Mouse (Mus musculus): ENCODE measurements at regions not wholly inside any gene's neighbourhood (a gene's known extent, or its start where the extent isn't known, plus 50 kb on each side); places are given as distances from the start of the nearest gene placed in this dataset.
A peak's percentile ranks its signal among the peaks of the same experiment; 100 is the strongest.
"Not testable (repeated sequence)": the region's sequence is repeated elsewhere in the genome, so short reads cannot be mapped to it uniquely, and the experiment has no call there.

DNA sequence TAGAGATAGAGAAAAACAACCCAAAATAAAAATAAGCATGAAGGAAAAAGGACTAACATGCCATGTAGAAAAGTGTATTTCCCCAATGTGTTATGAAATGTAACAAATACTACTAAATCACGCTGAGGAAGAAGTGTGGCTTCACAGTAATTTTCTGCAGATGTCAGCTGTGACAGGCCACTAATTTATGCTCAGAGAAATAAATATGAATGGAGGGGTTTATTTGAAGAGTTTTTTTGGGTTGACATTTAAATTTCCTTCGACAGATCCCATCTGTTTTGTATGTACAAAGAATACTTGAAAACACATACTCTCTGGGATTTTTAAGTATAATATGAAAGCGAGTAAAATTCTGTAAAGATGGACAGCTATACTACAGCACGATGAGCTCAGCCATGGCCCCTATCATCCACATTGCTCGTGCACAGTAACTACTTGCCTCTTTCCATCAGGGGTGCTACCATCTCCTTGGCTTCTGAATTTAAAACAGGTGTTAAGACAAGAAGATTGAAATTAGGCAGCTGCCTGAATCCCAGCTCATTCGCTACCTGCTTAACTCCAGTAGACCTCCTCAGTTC, 605.1 kb downstream of the Gm4340 start:
- DNase-seq = no peak

GRCm38 (mm10) chr10:104804849-104805248, 611.0 kb downstream of the Gm4340 start:
- no peak for DNase-seq

GRCm38 (mm10) chr10:104818252-104818651, 624.4 kb downstream of the Gm4340 start:
- no peak for DNase-seq

GRCm38 (mm10) chr10:104851821-104852220, 658.0 kb downstream of the Gm4340 start:
- DNase-seq = no peak

- DNase-seq = no peak
Observed at GRCm38 (mm10) chr10:104853111-104853510, 659.3 kb downstream of the Gm4340 start.

DNA sequence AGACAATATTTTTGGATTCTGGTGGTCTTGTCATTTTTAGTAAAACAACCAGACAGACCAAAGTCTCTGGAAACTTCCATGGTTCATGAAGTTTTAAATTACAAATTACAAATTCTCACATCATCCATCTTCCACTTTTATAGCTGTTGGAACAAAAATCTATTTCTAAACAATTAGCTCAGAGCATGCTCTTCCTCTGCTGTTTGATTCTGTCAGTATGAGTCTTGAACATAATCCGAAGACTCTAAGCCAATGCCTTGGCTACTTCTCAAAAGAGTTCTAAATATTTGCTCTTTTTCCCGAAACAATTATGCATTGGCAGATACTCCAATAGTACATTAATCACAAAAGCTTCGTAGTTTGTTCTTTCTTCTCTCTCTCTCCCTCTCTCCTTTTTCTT, 684.4 kb downstream of the Gm4340 start:
- DNase-seq = no peak

DNA sequence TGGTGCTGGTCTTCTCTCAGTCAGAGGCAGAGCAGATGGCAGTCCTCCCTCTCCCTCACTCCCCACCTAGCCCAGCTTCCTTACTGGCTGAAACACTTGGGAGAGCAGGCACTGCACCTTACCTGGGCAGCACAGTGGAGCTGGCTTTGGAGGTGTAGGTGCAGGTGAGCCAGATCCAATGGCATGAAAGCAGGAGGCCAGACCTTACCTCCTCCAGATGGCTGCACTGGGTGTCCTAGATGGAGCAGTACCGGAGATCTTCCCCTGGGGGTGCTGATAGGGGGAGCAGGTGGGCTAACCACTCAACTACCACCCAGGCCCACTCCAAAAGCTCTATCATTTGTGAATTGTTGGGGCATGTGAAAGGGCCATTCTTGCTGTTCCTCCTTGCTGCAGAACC, 660.0 kb downstream of the Tmtc2 start:
- no peak for DNase-seq

- peak; percentile 67 for DNase-seq
Observed at GRCm38 (mm10) chr10:104915521-104915920, 658.7 kb downstream of the Tmtc2 start.

GRCm38 (mm10) chr10:104936660-104937059, 637.6 kb downstream of the Tmtc2 start:
- DNase-seq = no peak

DNA sequence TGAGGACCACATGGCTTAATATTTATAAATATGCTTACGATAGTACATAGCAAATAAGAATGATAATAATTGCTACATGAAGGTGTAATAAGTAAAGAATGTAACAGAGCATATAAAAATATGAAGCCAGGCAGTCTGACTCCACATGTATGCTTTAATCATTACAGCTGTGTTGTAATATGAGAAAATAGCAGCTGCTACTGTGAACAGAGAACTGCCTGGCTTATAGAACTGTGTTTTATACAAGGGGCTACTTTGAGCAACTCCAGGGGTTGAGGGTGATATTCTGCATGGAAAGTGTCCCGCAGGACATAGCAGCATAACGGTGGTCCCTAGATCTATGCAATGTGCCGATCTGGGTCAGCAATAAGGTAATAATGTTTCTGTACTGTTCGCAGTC, 627.9 kb downstream of the Tmtc2 start:
- no peak for DNase-seq

GRCm38 (mm10) chr10:104948821-104949220, 625.4 kb downstream of the Tmtc2 start:
- DNase-seq = not testable (repeated sequence)

DNA sequence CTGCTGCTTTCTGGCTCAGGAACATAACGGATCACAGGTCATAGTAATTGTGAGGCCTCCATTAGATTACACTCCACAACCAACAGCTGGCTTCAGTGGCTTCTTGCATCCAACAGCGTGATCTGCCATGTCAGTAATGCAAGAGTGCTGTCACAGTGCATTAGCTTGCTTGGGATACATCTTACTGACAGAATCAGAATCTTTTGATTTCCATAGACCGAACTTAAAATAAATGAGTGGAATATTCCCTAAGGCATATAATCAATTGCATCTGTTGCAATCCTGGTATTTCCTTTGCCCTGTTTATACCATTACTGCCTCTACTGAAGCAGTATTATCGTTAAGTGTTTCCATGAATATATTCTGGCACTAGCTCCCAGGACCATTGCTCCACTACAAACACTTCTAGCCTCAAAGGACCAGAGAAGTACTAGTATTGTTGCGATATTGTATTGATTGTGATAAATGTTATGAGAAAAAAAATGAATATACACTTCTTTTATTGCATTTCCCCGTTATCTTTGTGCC, 605.8 kb downstream of the Tmtc2 start:
- no peak for DNase-seq

Data from kidney, adult 9 months (tissue).